Mouse (Mus musculus) liver, adult 2 months (tissue): ENCODE measurements around the gene Rnf145. TPM values are rescaled to one million over a fixed set of nuclear protein-coding genes. Genes with fewer than 3 reads are reported as not detected.

ENCODE experiments used
- DNase-seq: peaks from one replicate; pipeline ENCODE4 v3.0.0-alpha.2; 2011; ENCODE audit warnings: low read depth, low spot score; ENCODE audit errors: extremely low read depth
- H3K27ac ChIP-seq: fragments of 200-500 bp; replicated peaks from 2 replicates; pipeline ENCODE4 v1.5.1; 2012; ENCODE audit warnings: low read depth, mild to moderate bottlenecking, control low read depth, inconsistent platforms, low read length; ENCODE audit not compliant: insufficient read depth
- H3K27me3 ChIP-seq: fragments of 200-500 bp; 2 replicates; pipeline ENCODE4 v1.6.1; 2012; ENCODE audit warnings: mild to moderate bottlenecking, moderate library complexity, low read length, inconsistent platforms; ENCODE audit not compliant: control insufficient read depth, insufficient read depth
- H3K36me3 ChIP-seq: fragments of 200-500 bp; 2 replicates; pipeline ENCODE4 v1.6.1; 2012; ENCODE audit warnings: low read length, inconsistent platforms; ENCODE audit not compliant: control insufficient read depth, insufficient read depth
- H3K4me1 ChIP-seq: fragments of 200-500 bp; 2 replicates; pipeline ENCODE4 v1.6.1; 2011; ENCODE audit warnings: low read length; ENCODE audit not compliant: control insufficient read depth, insufficient read depth
- H3K4me3 ChIP-seq: fragments of 200-500 bp; 2 replicates; pipeline ENCODE4 v1.5.1; 2011; ENCODE audit warnings: low read depth, mild to moderate bottlenecking, control low read depth, low read length, moderate library complexity; ENCODE audit not compliant: insufficient read depth
- H3K79me2 ChIP-seq: fragments of 200-500 bp; 2 replicates; pipeline ENCODE4 v1.6.1; 2012; ENCODE audit warnings: inconsistent platforms, mild to moderate bottlenecking, low read length, moderate library complexity; ENCODE audit not compliant: control insufficient read depth, insufficient read depth
- H3K9ac ChIP-seq: fragments of 200-500 bp; 2 replicates; pipeline ENCODE4 v1.6.1; 2012; ENCODE audit warnings: low read depth, mild to moderate bottlenecking, control low read depth, inconsistent platforms, low read length
- CTCF ChIP-seq: fragments of 200-500 bp; IDR thresholded peaks from 2 replicates; pipeline ENCODE4 v1.5.1; 2011; ENCODE audit warnings: low read depth, low read length, control low read depth
- POLR2A ChIP-seq: fragments of 200-500 bp; IDR thresholded peaks from 2 replicates; pipeline ENCODE4 v1.6.1; 2011; ENCODE audit warnings: low read length, control low read depth; ENCODE audit not compliant: insufficient read depth; ENCODE audit errors: extremely low read depth
- WGBS: fragments of 180-500 bp; shearing (Covaris S2); methylation state at CpG from one replicate; pipeline ENCODE4 v1.1.7; 2018; 5-methylcytosine and 5-hydroxymethylcytosine counted together
- polyA plus RNA-seq: library from polyadenylated mRNA; depleted of rRNA; stranded (reverse); fragments of >200 nt; gene quantifications from 2 replicates; pipeline ENCODE4 v1.2.3, GENCODE M21; 2012
- total RNA-seq: library from RNA; depleted of rRNA; stranded (reverse); fragments of >200 nt; gene quantifications from 2 replicates; pipeline ENCODE4 v1.2.3, GENCODE M21; 2014

Rnf145 gene
- total and polyA plus RNA-seq, 2 experiments, result 17.0 to 18.0 TPM

DNA sequence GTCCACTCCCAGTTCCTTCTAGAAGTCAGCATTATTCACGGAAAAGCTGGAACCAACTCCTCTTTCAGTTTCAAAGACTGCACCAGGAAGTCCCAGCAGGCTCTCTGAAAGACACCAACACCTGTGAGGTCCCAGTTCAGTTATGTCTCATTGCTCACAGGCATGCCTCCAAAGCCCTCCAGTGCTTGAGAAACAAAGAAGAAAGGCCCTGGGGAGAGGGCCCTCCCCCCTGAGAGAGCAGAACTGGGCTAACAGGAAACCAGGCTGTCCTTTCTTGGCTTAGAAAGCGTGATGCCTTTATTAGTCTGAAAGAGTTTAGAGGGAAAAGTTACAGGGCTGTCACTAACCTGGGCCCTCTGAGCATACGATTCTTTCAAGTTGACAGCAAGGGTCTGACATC, 22.5 kb upstream of the Rnf145 start:
- Histone ChIP-seq H3K9ac (no peak overlapping the region), H3K79me2 (no peaks in the 10 kb centered on the region), H3K27ac (no peak overlapping the region), H3K27me3 (peaks cover 14% of the 10 kb centered on the region; the same call in 1 of the 2 replicates), H3K4me1 (0 out of 2 replicates have a peak, but pooled peaks cover 3% of the 10 kb centered on the region), H3K36me3 (no peaks in the 10 kb centered on the region), H3K4me3 (no peak overlapping the region)
- no peak for DNase-seq
- no peak for TF ChIP-seq CTCF
- TF ChIP-seq POLR2A, result no peak
- WGBS, result 77% methylated on average over 3 of the region's 3 CpGs

DNA sequence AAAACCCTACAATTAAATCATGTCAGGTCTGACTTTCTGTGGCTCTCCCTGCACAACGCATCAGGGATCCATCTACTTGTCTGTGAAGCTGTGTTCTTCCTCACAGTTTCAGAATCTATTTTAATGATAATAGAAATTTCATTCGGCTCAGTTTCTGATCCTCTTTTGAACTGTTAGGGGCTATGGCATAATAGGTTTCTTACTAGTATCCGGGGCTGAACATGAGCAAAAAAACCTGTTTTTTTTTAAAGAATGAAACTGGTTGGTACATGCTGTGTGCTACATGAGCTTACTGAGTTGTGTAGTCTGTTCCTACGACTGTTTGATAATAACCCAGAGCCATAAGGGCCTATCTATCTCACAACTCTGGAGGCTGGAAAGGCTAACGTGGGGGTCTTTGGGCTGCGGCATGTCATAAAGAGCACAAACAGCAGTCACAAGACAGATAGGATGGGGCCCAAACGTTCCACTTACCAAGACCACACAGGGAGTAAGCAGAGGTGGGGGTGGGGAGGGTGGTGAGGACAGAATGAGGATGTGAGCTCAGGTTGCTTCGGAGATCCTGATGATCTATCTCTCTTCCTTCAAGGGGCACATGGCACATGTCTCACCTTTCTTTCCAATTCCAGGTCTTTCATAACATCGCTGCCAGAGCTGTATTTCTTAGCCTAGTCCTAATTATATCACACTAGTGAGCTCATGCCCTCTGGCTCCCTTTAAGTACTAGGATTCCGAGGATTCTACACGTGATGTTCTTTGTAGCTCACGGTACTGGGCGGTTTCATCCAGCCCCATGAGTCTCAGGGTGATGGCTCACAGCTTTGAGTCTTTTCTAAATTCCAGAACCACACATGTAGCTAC, 20.1 kb upstream of the Rnf145 start:
- WGBS, result 84% methylated on average over 13 of the region's 13 CpGs
- no peak overlapping the region for H3K4me3 ChIP-seq
- H3K79me2 ChIP-seq, result no peaks in the 10 kb centered on the region
- H3K27ac ChIP-seq, result no peak overlapping the region
- TF ChIP-seq CTCF (no peak), POLR2A (no peak)
- DNase-seq, result no peak
- H3K4me1 ChIP-seq, result 0 out of 2 replicates have a peak, but pooled peaks cover 3% of the 10 kb centered on the region
- H3K27me3 ChIP-seq, result peaks cover 7% of the 10 kb centered on the region; the same call in 1 of the 2 replicates
- H3K36me3 ChIP-seq, result no peaks in the 10 kb centered on the region
- no peak overlapping the region for H3K9ac ChIP-seq

DNA sequence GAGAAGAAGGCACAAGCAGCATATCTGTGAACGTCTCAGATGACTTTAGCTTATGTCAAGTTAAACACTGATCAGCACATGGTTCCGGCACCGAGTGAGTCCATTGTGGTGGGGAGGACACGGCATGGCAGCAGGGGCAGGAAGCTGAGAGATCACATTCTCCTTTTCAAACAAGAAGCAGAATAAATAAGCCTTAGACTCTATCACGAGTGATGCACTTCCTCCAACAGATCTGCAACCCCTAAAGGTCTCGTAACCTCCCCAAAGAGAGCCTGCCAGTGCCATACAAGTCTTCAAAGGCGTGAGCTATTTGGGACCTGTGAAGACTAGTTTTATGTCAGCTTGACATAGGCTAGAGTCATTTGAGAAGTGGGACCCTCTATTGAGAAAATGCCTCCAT, 17.8 kb upstream of the Rnf145 start:
- no peak overlapping the region for H3K27ac ChIP-seq
- no peaks in the 10 kb centered on the region for H3K79me2 ChIP-seq
- H3K9ac ChIP-seq, result no peak overlapping the region
- TF ChIP-seq CTCF, result no peak
- no peak for TF ChIP-seq POLR2A
- H3K4me3 ChIP-seq, result no peak overlapping the region
- no peak for DNase-seq
- H3K36me3 ChIP-seq, result no peaks in the 10 kb centered on the region
- H3K4me1 ChIP-seq, result 0 out of 2 replicates have a peak, but pooled peaks cover 3% of the 10 kb centered on the region
- WGBS, result 75% methylated on average over 7 of the region's 7 CpGs
- H3K27me3 ChIP-seq, result peaks cover 13% of the 10 kb centered on the region; the same call in 1 of the 2 replicates

DNA sequence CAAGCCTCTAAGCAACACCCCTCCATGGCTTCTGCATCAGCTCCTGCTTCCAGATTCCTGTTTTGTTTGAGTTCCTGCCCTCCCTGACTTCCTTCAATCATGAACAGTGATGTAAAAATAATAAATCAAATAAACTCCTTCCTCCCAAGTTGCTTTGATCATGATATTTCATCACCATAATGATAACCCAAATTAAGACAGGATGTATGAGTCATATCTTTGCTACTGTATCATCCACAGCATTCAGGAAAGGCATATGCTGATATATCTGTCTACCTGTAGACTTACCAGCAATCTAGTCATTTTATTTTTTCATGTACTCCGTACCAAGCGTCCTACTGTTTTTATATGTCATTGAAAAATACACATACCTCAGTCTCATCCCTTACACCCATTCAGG, 17.3 kb upstream of the Rnf145 start:
- 92% methylated on average over 2 of the region's 2 CpGs for WGBS

DNA sequence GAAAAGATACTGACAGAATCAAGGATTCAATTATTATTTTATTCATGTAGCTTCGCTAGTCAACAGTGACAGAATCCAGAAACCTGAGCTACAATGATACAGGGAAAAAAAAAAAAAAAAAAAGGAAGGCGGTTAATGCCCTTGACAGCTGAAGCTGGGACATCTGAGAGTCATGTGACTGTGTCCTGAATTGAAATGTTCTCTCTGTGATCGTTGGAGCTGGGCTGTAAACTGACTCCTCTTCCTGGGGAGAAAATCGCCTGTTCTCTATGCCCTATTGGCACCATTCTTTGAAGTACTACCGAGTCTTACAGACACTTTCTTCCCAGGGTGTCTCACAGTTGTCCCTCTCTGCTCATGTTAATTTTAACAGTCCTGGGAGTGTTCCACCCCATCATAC, 15.8 kb upstream of the Rnf145 start:
- TF ChIP-seq CTCF (no peak), POLR2A (no peak)
- Histone ChIP-seq H3K27ac (no peak overlapping the region), H3K9ac (no peak overlapping the region), H3K27me3 (peaks cover 13% of the 10 kb centered on the region; the same call in 1 of the 2 replicates), H3K4me1 (no peaks in the 10 kb centered on the region), H3K79me2 (no peaks in the 10 kb centered on the region), H3K36me3 (no peaks in the 10 kb centered on the region), H3K4me3 (no peak overlapping the region)
- 80% methylated on average over 5 of the region's 5 CpGs for WGBS
- no peak for DNase-seq

More for the DNA sequence above, 17.3 kb upstream of the Rnf145 start:
- no peaks in the 10 kb centered on the region for H3K79me2 ChIP-seq
- no peak overlapping the region for H3K9ac ChIP-seq
- no peak overlapping the region for H3K4me3 ChIP-seq
- no peak overlapping the region for H3K27ac ChIP-seq
- no peak for DNase-seq
- H3K36me3 ChIP-seq, result no peaks in the 10 kb centered on the region
- no peaks in the 10 kb centered on the region for H3K4me1 ChIP-seq
- peaks cover 16% of the 10 kb centered on the region; the same call in 1 of the 2 replicates for H3K27me3 ChIP-seq
- no peak for TF ChIP-seq CTCF
- TF ChIP-seq POLR2A, result no peak

DNA sequence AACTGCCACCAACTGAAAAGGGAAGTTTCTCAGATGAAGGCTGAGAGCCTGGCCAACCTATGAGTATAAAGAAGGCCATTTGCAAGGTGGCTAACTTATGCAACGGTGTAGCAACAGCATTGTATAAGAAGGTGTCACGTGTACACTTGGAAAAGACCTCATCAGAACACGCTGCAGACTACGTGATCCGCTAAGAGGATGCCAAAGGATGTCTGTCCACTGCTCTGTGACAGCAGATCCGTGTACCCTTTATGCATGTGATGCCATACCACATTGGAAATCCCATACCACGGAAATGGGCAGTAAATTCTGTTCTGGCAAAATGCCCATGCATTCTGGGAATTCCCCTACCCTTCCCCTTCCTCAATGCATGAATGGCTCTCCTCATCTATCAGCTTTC, 14.6 kb upstream of the Rnf145 start:
- H3K27ac ChIP-seq, result no peak overlapping the region

More for the DNA sequence above, 14.6 kb upstream of the Rnf145 start:
- Histone ChIP-seq H3K4me1 (no peaks in the 10 kb centered on the region), H3K9ac (no peak overlapping the region), H3K4me3 (no peak overlapping the region), H3K27me3 (peaks cover 10% of the 10 kb centered on the region; the same call in 1 of the 2 replicates), H3K79me2 (no peaks in the 10 kb centered on the region), H3K36me3 (no peaks in the 10 kb centered on the region)
- DNase-seq, result no peak
- no peak for TF ChIP-seq CTCF
- TF ChIP-seq POLR2A, result no peak
- 85% methylated on average over 7 of the region's 7 CpGs for WGBS
